Mouse (Mus musculus): ENCODE data around the gene Mgat4d. TPM values are rescaled to one million over a fixed set of nuclear protein-coding genes. Genes with fewer than 3 reads are reported as not detected.
"Not testable (repeated sequence)": the region's sequence is repeated elsewhere in the genome, so short reads cannot be mapped to it uniquely, and the experiment has no call there.

The Mgat4d gene
- total RNA-seq, 2 experiments from 2014 or later = not detected

DNA sequence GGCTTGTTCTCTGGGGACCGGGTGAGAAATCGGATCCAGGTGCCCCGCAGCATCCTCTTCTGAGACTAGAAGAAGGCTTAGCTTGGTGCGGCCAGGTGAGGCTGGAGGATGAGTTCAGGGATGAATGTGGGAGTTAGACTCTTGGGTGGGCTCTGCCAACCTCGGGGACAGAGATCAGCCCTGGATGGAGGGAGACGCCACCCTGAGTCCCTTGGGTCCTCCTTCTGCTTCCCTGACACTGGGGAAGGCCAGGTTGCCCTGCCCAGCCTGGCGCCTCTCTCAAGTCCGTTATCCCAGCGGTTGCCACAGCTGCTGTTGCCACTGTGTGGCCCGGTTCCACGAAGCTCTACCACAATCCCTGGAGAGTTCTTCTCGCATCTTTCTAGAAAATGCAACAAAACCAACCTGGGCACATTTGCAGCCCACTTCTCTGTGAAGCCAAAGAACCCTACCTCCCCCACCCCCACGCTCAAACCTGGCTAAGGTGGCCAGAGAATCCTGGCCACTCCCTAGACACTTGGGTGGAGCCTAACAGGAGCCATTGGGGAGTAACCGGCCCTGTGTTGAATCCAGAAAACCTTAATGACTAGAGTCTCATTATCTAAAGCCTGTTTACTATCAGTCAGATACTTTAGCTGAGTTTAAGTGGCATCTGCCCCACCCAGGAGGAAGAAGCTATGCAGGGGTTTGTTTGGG lies 41.9 kb downstream of the Mgat4d start:
- DNase-seq (ENCODE audit: low spot score in 2 of 2) = no peak

DNA sequence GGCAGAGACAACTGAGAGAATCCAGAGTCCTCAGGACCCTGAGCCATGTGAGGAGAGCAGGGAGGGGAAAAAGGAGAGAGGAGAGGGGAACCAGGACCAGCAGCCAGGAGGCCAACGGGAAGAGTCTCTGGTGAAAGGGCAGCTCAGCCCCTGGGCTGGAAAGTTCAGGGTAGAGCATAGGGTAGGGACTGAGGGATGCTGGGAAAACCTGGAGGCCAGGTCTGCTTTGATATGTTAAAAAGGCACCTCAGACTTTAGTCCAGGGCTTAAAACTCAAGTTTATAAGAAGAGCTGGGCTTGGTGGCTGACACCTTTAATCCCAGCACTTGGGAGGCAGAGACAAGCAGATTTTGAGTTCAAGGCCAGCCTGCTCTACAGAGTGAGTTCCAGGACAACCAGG lies 44.2 kb downstream of the Mgat4d start:
- no peak for DNase-seq (ENCODE audit: low spot score in 2 of 2)

DNA sequence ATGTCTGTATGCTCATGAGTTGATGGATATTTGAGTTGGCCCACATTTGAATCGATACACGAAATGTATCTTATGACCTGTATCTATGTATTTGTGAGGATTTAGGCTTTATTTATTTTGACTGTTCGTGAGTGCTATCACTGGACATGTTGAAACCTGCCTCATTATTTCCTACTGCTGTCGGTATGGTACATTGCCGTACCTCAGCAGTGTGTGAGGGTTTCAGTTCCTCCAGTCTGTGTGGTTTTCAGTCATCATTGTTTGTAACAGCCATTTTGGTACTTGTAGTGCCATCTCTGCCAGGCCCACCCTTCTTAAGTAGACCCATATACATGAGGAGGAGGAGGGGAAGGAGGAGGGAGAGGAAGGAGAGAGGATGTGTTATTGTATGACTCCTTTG lies 46.1 kb downstream of the Mgat4d start:
- no peak for DNase-seq (ENCODE audit: low spot score in 2 of 2)

DNA sequence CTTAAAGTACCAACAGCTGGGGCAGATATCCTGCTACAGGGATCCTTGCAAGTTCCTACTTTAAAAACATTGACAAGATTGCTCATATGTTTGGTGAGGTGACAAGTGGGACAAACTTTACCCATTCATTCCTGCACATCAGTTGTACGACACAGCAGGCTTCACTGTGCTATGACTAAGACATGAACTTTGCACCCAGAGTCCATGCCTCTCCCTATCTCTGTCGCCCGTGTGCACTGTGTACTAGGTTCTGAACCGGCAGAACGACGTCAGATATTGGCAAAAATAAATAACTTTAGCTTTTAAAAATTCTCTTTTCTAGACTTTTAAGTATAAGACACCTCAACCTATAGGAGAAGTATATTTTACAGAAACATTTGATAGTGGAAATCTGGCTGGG lies 48.4 kb downstream of the Mgat4d start:
- DNase-seq (ENCODE audit: low spot score in 2 of 2) = no peak

DNA sequence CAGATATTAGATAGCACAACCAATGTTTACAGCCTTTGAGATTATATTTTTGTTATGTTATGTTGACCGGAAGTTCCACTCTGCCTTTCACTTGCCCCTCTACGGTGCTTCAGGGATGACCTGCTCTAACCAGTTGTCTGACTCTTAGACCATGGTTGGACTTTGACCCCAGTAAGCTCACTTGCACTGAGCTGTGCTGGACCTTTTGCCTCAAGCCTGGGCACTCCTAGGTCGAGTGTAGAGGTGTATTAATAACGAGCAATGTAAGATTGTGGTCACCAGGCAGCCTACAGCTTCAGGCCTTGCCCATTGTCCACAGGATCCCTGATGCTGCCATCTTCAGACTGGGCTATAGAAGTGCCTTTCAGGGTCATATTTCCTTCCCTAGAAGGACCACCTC lies 49.5 kb downstream of the Mgat4d start:
- no peak for DNase-seq (ENCODE audit: low spot score in 2 of 2)

DNA sequence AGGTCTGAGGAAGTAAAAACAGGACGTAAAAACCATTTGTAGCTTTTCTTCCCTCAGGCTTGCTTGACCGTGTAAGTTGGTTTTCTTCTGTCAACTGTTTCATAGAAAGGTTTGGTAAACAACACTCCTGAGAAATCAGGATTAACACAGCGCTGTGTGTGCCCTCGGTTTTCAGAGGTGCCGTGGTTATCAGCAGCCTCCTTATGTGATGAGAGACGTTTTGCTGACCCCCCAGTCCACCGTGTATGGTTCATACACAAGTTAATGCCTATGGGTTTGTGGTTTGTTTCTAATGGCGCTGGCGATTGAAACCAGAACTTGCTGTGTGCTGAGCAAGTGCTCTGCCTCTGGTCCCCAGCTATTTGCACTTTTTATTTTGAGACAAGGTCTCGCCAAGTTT lies 57.3 kb downstream of the Mgat4d start:
- DNase-seq (ENCODE audit: low spot score in 2 of 2) = no peak

DNA sequence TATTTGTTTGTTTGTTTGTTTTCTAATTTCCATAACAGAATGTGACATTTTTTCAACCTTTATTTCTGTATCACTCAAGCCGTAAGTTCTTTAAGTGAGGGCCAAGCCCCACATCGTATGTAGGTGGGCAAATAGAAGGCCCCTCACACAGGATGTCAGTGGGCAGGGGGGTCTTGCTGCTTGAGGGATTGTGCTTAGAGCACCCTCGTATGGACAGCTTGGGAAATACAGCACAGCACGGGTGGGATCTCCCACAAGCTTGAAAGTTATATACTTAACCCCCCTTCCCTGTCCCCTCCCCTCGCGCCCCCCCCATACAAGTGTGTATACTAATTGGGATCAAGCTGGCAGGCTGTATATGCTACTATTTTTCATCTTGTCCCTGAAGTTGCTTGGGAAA lies 58.6 kb downstream of the Mgat4d start:
- no peak for DNase-seq (ENCODE audit: low spot score in 2 of 2)

DNA sequence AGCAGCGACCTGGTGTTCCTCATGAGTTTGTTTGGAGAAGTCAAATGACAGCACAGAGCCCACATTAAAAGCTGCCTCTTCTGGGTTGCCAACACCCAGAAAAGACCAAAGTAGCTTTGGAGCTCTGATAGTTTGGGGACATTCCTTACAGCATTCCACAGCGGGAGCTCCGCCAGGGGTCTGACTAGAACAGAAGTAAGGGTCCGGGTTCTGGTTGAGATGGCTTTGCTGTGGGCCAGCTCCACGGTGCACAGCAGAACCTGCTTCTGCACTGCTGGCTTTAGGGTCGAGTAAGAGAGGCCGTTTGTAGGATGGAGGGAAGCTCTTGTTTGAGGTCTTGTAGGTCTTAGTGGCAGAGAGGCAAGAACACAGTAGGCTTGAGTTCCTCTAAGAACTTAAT lies 60.2 kb downstream of the Mgat4d start:
- DNase-seq (ENCODE audit: low spot score in 2 of 2) = no peak

DNA sequence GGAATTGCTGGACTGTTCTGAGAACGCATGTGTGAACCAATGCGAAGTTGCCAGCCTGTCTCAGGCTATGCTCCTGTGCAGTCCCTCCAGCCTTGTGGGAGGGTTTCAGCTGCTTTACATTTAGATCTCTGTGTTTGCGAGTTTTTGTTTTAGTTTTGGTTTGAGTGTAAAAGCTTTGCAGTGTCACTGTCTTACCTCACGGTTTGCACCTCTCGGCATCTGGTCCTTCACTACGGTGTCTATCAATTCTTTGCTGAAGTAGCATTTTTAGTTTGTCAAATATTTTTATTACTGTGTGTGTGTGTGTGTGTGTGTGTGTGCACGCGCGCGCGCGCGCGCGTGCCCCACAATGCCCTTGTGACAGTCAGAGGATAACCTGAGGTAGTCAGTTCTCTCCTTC lies 68.6 kb downstream of the Mgat4d start:
- no peak for DNase-seq (ENCODE audit: low spot score in 2 of 2)

DNA sequence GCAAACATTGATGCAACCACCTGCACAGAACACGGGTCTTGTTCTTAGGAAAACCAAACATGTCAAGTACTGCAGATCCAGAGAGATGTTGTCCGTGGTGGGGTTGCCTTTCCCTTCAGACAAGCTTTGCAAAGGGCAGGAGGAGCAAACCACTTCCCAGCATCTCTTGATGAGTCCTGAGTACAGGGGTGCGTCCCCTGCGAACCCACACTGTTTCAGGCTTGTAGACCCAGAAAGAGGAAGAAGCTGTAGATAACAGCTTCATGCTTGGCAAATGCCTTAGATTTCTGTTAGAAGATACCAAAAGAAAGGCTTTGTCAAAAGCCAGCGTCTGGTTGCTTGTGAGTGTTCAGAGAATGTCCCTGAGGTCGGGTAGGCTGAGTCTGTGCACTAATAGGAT lies 69.7 kb downstream of the Mgat4d start:
- no peak for DNase-seq (ENCODE audit: low spot score in 2 of 2)

DNA sequence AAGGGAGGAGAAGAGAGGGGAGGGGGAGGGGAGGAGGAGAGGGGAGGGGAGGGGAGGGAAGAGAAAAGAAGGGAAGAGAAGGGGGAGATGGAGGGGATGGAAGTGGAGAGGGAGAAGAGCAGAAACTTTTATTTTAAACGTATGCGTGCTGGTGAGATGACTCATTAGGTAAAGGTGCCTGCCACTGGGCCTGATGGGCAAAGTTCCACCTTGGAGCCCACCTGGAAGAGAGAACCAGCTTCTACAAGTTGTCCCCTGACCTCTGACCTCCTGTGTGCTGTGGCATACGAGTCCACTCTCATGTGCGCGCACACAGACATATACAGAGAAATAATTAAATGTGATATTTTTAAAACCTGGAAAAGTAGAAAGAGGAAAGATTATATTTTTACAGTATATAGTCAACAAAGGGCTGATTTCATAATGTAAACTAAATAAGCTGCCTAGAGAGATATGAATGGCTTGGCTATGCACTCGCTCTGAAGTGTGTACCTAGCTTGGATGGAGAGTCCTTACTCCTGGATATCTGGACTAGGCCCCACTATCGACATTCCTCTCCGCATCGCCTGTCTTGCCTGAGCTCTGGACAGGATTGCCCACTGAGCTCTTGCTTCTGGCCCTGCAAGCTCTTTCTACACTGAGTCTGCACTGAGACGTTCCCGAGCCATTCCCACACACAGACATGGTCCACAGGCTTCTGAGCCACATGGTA lies 70.7 kb downstream of the Mgat4d start:
- no peak for DNase-seq (ENCODE audit: low spot score in 2 of 2)

DNA sequence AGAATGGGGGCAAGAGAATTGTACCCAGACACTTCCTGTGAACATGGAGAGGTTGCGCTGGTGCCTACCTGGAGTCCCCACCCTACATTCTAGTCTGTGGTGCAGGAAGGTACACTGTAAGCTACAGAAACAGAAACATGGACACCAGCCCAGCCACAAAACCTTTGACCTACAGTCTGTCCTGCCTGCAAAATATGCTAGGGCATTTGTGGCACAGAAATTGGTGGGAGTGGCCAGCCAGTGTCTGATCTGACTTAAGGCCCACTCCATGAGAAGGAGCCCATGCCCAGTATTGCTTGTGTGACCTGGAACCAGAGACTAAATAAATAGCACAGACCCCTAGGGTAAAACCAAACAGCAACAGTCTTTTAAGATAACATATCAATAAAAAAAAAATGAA lies 73.1 kb downstream of the Mgat4d start:
- DNase-seq (ENCODE audit: low spot score in 2 of 2) = no peak

DNA sequence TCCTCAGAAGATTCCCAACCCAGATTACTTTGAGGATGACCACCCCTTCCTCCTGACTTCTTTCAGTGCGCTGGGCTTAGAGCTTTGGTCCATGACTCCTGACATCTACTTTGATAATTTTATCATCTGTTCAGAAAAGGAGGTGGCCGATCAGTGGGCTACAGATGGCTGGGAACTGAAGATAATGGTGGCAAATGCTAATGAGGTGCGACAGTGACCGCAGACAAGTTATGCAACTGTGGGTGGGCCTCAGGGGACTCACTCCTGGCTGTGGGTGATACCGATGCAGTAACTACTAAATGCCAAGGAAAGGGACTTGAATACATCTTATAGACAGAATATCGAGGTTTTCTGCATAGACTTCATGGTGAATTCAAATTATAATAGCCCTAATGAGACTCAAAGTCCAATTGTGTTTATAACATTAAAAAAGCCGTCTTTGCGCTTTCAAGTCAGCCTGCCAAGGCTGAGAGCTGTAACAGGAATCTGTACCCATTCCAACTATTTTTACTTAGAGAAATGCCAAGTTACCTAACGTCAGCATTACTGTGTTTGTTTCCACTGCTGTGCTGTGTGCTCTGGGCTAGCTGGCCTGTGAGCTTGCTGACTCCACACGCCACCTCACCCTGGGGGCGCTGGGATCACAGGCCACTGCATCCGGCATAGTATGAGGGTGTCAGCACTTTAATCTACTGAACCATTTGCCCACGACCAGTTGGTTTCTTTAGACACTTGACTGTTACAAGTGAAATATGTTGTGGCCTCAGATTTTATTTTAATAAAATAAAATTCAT lies 75.0 kb downstream of the Mgat4d start:
- no peak for DNase-seq (ENCODE audit: low spot score in 2 of 2)

DNA sequence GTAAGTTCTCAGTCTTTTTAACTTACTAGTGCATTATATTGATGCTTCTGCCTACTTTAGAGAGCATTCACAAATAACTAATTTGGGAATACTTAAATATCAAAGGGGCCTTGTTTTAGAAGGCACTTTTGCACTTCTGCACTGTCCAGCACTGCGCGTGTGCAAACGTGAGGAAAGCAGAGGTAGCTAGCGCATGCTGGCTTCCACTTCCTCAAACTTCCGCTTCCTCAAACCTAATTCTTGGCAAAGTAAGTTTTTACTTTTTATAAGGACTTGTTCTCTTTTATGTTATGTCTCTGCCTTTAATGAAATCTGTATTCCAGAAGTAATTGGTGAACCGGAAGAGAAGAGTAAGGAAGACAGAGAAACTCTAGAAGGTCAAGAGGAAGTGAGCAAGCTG lies 76.9 kb downstream of the Mgat4d start:
- DNase-seq (ENCODE audit: low spot score in 2 of 2) = no peak

DNA sequence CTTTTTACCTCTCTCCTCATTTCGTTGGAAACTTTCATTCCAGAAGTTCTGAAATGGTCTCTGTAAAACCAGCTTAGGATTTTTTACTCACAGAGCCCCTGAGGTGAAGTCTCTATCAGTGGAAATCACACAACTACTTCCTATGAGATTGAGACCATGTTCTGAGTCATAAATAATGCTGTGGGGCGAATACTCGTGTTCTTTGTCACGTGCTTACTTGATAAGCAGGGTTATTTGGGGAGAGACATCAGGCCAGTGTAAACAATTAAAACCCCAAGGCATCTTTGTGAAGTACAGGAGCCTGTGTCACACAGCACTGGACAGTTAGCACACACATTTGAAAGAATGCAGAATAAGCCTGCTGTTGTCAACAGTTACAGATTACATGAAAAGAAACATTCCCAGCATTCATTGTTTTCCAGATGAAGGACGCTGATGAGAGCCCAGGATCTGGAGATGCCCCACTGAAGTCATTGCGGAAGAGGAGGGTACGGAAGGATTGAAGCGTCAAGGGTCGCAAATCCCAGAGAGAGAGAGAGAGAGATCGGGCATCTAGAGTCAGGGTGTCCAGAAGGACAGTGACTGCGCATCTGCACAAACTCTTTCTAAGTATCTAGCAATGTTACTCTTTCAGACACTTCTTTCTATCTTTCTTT lies 78.0 kb downstream of the Mgat4d start:
- DNase-seq (ENCODE audit: low spot score in 2 of 2) = no peak

DNA sequence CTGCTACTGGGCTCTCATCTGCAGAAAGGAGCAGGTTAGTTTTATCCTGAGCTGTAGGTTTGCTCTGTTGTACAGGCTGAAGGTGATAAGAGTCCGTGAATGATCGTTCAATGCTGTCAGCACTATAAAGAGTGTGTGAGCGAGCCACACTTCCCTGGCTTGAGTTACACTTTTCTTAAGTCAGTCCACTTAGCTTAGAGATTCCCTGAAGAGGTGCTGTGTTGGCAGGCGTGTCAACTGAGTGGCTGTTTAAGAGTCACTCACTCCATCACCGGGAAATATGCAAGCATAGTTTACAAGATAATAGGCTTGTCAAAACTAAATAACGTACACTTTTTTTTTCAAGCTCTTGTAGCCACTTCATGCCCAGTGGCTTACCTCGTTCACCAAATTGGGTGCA lies 78.7 kb downstream of the Mgat4d start:
- no peak for DNase-seq (ENCODE audit: low spot score in 2 of 2)

DNA sequence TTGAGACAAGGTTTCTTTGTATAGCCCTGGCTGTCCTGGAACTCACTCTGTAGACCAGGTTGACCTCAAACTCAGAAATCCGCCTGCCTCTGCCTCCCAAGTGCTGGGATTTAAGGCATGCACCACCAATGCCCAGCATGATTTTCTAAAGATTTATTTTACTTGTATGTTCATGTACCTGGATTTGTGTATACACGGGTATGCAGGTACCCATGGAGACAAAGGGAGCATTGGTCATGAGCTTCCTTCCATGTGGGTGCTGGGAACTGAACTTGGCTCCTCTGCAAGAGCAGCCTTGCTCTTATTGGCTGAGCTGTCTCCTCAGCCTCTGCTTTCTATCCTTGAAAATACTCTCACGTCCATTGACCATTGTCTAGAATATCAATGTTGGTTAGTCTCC lies 80.3 kb downstream of the Mgat4d start:
- not testable (repeated sequence) for DNase-seq (ENCODE audit: low spot score in 2 of 2)

DNA sequence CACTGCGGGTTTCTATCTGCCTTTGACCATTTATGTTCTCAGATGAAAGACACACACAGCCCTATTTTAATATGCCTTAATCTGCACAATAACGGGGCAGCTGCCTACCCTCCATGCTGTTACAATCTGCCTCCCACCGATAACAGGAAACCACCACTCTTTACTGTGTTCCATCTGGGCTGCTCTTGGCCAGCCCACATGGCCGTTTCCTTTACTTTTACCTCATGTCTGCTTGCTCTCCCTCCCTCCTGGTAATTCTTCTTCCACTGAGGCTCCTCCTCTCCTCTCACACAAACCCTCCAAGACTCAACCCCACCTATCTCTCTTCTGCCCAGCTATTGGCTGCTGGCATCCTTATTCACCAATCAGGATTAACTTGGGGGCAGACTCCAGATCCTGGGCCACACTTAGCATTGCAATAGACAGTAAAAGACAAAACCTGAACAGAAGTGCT lies 80.8 kb downstream of the Mgat4d start:
- DNase-seq (ENCODE audit: low spot score in 2 of 2) = no peak
